Mouse (Mus musculus): Measurements from ENCODE around the gene Rtca.

Gene Rtca

DNA sequence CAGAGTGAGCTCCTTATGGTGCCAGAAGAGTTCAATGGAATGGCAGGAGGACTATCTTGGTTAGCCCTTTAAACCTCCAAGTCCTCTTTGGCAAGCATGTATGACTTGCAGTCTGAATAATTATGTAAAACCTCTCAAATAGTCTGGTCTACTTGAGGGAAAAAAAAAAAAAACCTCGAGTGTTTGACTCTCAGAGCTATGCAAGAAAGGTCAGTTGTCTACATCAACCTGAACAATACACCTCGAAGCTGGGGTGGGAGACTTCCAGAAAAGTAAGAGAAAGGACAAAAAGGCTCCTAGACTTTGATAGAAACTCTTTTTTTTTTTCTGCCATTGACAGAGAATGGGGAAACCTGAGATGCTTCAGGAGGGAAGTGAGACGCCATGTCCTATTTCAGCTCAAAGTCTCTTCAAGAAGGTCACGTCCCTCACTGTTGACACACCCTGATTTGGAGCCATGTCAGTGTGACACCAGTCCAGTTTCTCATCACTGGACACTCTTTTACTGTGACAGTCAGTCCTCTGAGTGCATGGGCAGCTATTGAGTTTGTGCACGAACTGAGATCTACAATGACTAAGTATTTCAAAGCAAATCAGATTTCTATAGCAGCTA is 31.2 kb downstream of the Rtca start:
- no peak for DNase-seq (ENCODE audit: low spot score)

- no peak for DNase-seq (ENCODE audit: low spot score)
These were observed 33.4 kb downstream of the Rtca start for GRCm38 (mm10) chr3:116474602-116475001.

- no peak for DNase-seq (ENCODE audit: low spot score)
These were observed 42.3 kb downstream of the Rtca start for GRCm38 (mm10) chr3:116465709-116466108.

- no peak for DNase-seq (ENCODE audit: low spot score)
These were observed 43.7 kb downstream of the Rtca start for GRCm38 (mm10) chr3:116464318-116464717.

- no peak for DNase-seq (ENCODE audit: low spot score)
These were observed 47.0 kb downstream of the Rtca start for GRCm38 (mm10) chr3:116461053-116461452.

DNA sequence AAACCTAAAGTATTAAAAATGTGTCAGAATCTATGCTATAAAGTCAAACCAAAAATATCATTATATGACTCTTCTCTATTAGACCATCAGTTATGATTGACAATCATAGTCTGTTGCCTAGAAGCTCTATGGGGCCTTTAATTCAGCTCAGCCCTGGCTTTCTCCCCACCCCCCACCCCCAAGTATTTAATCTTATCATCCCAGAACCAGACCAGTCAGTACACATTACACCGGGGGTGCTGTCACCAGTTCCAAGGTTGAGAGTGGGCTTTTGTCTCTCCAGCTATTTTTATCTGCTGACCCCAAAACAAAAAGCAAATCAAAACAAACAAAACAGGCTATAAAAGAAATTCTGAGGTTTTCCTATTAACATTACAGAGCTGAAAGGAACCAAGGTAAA is 53.5 kb downstream of the Rtca start:
- DNase-seq (ENCODE audit: low spot score), result no peak

DNA sequence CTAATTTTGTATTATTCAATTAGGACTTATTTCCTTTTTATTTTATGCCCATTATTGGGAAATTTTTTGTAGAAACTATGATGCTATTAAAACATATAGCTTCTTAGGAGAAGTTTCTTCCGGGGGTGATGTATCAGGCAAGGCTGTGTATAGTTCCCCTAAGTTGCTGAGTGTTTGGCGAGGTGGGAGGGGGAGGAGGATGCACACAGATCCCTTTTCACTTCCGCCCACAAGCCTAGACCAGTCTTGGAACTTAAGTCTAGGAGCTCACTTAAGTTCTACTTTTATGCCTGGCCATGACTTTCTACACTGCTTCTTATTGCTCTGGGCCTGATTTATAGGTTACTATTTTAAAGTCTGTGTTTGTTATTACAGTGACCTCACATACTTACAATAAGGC is 57.3 kb downstream of the Rtca start:
- DNase-seq (ENCODE audit: low spot score), result no peak

GRCm38 (mm10) chr3:116444327-116444726 is 63.7 kb downstream of the Rtca start:
- no peak for DNase-seq (ENCODE audit: low spot score)

DNA sequence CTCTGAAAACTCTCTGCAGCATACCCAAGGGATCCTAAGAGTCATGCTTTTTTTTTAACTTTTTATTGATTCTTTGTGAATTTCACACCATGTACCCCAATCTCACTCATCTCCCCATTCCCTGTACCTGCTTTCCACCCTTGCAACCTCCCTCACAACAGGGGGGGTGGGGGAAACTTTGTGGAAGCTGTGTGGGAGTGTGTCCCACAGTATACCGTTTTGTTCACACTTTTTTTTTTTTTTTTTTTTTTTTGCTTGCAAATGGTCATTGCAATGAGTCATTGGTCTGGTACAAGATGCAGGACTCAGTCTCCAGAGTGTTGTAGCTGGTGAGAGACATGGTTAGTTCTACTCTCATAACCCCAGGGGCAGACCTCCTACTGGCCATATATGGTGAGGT is 65.2 kb downstream of the Rtca start:
- no peak for DNase-seq (ENCODE audit: low spot score)

DNA sequence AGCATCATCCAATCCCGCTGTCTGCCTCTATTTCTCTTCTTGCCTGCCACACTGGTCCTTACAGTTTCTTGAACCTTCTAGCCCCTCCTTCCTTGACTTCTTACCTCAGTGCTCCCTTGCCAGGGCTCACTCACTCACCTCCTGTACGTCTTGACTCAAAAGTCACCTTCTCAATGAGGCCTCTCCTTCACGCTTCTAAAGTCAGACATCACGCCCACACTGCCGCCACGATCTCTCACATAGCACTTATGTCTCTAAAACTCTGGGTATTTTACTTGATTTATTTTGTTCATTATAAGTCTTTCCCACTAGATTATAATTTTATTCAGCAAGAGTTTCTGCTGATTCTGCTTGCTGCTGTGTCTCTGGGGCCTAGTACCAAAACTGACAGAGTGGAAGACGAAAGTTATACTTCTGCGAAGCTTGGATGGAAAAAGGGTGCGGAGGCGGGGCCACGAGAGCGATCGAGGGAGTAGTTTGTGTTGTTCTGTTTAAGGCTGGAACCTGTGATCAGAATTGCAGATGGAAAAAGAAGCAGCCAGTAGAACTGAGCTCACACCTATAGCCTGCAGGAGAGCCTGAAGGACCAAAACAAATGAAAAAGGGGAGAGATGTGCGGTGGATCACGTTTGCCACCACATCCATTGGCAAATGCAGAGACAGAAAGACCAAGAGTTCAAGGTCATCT is 66.3 kb downstream of the Rtca start:
- no peak for DNase-seq (ENCODE audit: low spot score)

DNA sequence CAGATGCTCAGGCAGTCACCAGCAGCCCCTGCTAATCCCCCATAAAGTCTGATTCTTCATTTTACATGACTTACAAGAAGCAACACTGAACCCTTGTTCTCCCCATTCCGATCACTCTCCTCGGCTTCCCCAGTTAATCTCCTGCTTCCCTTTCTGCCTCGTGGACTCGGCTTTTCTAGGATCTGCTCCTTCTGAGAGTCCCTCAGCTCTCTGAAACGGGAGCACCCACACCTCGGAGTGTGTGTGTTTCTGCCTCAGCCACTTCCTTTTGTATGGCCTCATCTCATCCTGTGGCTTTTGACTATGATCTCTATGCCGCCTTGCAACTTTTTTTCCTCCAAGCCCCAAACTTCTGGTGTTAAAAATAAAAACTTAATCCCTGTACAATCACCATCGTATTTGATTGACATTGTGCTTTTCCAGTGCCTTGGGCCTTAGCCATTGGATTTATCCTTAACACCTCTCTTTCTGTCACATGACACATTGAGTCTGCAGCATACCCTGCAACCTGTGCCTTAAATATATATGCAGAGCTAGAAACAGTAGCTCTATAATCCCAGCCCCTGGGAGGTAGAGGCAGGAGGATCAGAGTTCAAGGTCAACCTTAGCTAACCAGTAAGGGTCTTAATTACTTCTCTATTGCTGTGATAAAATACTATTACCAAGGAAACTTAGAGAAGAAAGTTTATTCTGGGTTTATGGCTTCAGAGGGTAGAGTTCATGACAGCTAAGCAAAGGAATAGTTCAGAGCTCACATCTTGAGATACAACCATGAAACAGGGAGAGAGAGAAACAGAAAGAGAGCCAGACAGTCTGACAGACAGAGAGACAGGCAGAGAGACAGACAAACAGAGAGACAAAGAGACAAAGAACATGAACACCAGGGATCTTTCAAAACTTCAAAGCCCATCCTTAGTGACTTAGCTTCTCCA is 67.7 kb downstream of the Rtca start:
- DNase-seq (ENCODE audit: low spot score), result no peak

Data from layer of hippocampus, adult 11-12 months (tissue).